Mouse (Mus musculus) right cerebral cortex, adult 2 months (tissue): ENCODE data around the gene Cdca8.
"Not testable (repeated sequence)": the region's sequence is repeated elsewhere in the genome, so short reads cannot be mapped to it uniquely, and the experiment has no call there.

Source experiments
- DNase-seq, 2 experiments: peaks; one replicate each; pipeline ENCODE4 v3.0.0; 2021 to 2022; ENCODE audit warnings: low spot score in 2 of 2

Gene Cdca8

GRCm38 (mm10) chr4:124939211-124939610 is at the start of gene Cdca8:
Cdca8 (minus strand) TSS chr4:124939311.
- not testable (repeated sequence) for DNase-seq

- DNase-seq: no peak
Observed at GRCm38 (mm10) chr4:124988382-124988781, 49.3 kb upstream of the Cdca8 start.

DNA sequence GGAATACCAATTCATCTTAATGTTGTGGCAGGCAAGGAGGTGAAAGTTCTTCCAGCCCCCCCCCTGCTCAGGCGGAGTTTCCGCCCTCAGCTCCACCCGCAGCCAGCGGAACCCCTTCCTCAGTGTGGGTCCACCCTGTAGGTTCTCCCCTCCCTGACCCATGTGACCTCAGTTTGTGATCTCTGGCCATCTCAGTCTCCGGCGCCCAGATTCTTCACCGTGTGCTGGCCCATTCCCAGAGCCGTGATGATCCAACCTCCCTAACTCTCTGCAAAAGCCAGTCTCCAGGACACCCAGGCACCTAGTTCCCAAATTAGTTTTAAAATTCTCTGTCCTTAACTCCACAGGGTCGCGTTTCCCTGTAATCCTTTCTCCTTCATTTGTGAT is 48.6 kb upstream of the Cdca8 start:
- no peak for DNase-seq

- no peak for DNase-seq
Observed at GRCm38 (mm10) chr4:124986739-124987710, 47.9 kb upstream of the Cdca8 start.

DNA sequence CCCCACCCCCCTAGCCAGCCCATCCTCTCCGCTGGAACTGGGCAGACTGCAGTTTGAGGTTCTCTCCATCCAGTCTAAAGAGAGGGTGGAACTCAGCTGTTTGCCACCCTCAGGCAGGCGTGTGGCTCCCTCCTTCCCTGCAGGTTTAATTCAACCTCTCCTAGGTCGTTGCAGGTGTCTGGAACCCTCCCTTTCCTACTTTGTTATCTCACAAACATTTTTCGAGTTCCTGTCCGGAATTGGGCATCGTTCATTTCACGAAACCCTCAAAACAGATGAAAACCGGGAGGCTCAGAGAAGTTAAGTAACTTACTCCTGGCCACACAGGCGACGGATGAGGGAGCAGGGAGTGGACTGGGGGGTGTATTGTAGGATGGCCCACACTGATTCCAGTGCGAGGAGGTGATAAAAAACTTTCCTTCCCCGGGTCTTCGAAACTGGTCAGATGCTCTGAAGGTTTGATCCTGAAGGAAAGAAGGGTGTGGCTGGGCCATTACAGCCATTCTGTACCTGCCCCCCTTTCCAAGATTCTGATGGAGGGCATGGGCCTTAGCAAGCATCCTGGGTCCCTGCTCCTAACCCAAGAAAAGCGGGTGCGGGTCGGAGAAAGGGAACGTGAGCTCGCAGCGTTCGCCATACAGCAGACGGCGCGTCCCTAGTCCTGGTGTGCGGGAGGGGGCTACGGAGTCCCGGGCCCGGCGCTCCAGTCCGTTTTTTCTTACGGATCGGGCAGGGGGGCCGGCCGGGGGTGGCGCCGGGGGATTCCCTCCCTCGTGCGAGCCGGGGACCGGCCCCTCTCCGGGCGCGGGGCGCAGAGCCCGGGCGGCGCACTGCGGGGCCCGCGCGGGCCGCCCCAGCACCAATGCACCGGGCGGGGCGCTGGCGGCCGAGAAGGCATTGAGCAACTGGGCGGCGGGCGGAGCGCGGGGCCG is 46.8 kb upstream of the Cdca8 start, which contains the start of gene Rspo1:
TSS of gene Rspo1 (plus strand) at position 760 of the 932 bp plus-strand sequence.
- no peak for DNase-seq

DNA sequence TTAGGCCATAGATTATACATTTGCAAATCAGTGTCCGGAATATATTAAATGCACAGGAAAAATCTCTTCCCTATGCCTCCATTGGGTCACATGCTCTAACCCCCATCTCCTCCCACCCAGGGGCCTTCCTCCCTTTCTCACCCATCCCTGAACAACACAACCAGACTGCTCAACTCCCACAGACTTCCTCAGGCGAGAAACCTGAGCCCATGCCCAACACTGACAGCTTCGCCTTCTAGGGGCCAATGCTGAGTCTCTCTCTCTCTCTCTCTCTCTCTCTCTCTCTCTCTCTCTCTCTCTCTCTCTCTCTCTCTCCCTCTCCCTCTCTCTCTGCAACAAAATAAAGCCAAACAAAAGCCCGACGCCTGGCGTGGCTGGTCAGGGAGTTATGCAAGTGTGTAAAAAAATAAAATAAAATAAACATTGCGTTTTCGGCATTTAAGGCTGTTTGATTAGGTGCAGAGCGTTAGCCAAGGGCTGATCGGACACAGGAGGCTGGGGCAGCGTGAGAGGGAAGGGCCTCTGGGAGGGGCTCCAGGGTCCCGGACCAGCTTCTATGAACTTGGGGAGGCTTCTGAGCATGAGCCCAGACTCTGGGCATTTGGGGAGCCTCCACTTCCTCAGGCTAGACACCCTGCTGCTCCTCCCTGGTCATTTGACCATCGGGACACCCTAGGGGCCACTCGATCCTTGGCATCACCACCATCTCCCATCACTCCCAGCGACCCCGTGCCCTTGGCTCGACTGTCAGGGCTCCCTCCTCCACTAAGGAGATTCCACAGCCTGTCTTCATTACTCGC is 46.0 kb upstream of the Cdca8 start:
- peak in 1 of 2 experiments; percentile 37 for DNase-seq

- DNase-seq: no peak
Observed at GRCm38 (mm10) chr4:124983893-124984526, 44.9 kb upstream of the Cdca8 start.

DNA sequence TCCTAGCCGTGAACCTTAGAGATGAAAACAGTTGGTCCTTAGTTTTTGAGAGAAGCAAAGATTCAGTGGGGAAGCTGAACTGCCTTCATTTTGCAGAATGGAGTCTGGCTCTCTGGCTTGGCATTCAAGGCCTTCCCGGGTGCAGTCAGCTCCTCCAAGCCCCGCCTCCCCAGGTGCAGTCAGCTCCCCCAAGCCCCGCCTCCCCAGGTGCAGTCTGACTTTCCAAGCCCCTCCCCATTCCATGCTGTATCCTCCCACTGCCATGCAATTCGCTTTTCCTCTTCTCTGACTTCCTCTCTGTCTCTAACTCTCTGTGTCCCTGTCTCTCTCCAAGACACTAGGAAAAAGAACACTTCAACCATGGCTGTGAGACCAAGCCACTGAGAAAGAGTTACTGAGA is 39.1 kb upstream of the Cdca8 start:
- DNase-seq: no peak

DNA sequence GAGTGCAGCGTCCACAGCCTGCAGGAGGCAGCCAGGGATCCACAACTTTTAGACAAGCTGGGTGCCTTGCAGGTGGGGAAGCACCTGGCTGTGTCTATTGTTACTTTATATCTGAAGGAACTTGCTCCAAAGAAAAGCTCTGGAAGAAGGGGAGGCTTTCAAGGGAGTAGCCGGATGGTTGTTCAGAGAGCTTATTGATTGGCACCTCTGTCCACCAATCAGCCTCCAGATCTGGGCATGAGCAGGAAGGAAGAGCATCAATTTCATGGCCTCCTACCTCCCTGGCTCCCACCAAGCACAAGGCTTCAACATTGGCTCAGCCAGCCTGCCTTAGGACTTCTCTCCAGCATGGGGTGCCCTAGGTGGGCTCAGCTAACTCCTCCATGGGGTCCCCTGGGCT is 34.2 kb upstream of the Cdca8 start:
- no peak for DNase-seq

DNA sequence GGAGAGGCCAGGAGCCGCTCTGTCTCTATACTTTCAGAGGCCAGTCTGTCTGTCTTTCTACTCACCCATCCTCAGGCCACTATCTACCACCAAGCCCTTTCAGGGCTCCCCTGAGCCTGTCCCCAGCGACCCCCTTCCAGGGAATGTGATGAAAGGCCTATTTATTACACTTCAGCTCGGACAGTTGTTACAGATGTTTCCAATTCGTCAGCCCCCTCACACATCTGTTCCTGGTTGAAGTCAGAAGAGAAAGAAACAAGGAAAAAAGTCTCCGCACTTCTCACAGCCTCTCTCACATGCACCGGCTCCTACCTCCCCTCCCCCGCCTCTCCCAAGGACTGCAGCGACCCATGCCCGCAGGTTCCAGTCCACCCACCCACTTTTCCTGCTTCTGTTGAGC is 33.2 kb upstream of the Cdca8 start:
- no peak for DNase-seq

DNA sequence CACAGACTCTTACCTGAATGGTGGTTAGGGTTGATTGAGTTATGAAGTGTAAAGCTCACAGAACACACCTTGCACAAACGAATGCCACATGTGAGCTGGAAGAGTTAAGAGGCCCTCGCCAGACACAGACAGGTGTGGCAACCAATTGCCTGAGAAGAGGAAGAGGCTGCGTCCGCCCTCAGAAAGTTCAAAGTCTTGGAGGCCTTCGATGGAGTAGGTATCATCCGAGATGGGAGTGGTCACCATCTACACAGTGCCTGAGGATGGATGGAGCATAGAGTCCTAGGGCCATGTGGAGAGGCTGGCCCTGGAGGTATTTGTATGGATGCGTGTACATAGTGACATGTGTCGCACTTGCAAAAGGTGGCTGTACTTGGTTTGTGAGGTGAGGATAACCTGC is 32.0 kb upstream of the Cdca8 start:
- DNase-seq: no peak

- DNase-seq: no peak
Observed at GRCm38 (mm10) chr4:124970677-124971076, 31.6 kb upstream of the Cdca8 start.

DNA sequence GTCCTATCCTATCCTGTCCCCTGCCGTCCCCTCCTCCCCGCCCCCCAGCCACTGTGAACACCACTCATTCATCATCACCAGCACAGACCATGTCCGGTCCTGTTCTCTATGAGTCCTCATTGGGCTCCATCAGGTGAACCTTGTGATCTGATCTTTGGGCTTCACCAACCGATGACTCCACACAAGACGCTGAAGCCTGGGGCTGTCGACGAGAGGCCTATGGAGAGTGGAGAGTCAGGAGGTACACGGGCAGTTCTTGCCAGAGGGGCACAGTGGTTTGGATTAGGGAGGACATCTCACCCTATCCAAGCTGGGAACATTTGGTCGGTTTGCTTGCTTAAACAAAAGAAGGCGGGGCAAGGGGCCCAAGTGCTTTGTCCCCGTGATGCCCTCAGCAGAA is 31.1 kb upstream of the Cdca8 start:
- DNase-seq: no peak

GRCm38 (mm10) chr4:124969219-124969848 is 30.2 kb upstream of the Cdca8 start:
- no peak for DNase-seq

- DNase-seq: no peak
Observed at GRCm38 (mm10) chr4:124968711-124969110, 29.6 kb upstream of the Cdca8 start.

GRCm38 (mm10) chr4:124964912-124965599 is 25.9 kb upstream of the Cdca8 start:
- no peak for DNase-seq

GRCm38 (mm10) chr4:124962576-124962975 is 23.5 kb upstream of the Cdca8 start:
- DNase-seq: no peak

- DNase-seq: no peak
Observed at GRCm38 (mm10) chr4:124960940-124961339, 21.8 kb upstream of the Cdca8 start.

GRCm38 (mm10) chr4:124959062-124959461 is 20.0 kb upstream of the Cdca8 start:
- no peak for DNase-seq

- DNase-seq: no peak
Observed at GRCm38 (mm10) chr4:124957284-124957683, 18.2 kb upstream of the Cdca8 start.
